Mouse (Mus musculus) ovary, postnatal 36 days (tissue): Measurements from ENCODE around the gene Olfr126.

Source experiments
- DNase-seq: peaks from one replicate; pipeline ENCODE4 v3.0.0; 2022; ENCODE audit warnings: low spot score, mixed read lengths

Olfr126 gene

DNA sequence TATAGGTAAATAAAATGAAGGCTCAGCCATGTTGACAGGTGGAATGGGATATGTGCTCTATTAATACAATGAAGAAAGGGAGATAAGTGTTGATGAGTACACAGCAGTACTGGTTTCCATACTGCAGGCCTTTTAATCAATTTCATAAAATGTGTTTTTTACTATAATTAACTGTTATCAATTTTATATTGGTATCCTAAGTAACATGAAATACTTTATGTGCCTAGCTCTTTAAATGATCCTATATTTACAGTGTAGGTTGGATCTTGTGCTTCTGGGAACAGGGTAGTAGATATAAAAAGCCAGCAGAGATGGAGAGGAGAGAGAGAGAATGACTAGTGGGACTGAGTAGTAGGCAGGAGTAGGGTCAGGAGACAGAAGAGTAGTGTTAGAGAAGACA is at the start of gene Olfr126:
Gene Olfr126, plus strand, starts transcription at position 301 of the 400 bp plus-strand sequence.
- no peak for DNase-seq

DNA sequence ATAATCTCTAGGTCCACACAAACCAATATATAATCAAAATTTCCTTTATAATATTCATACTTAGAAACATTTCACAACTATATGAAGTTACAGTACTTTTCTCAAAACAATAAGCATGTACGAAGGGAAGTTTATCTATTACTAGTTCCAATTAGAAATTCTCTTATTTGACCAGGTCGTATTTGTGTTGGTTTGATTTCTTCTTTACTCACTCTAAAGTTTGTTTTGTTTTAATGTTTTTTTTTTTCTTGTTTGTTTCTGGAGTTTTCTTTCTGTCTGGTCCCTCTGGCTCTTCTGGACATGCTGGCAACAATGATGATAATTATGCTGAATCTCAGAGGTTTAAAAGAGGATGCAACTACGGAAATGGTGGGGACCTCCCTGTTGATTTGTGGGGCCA is 47.7 kb upstream of the Olfr126 start, which contains the start of gene Olfr124:
Gene Olfr124, plus strand, starts transcription at position 301 of the 400 bp plus-strand sequence.
- DNase-seq = no peak

DNA sequence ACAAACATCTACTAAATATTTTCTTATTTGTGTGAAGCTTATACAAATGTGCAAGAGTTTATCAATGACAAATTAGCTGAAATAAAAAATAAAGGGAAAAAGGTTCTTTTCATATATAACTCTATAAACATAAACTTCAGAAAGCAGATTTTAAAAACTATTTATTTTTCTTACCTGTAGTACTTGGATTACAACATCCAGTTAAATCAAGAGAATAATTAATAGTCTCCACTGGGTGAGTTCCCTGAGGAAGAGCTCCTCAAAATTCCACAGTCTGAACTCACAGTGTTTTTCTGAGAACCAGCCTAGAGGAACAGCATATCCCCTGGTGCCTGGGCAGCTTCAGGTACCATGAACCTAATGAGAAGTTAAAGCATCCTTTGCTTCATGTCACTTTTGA is 14.6 kb upstream of the Olfr126 start, which contains the start of gene Olfr125:
Gene Olfr125, plus strand, starts transcription at position 301 of the 400 bp plus-strand sequence.
- DNase-seq = no peak

DNA sequence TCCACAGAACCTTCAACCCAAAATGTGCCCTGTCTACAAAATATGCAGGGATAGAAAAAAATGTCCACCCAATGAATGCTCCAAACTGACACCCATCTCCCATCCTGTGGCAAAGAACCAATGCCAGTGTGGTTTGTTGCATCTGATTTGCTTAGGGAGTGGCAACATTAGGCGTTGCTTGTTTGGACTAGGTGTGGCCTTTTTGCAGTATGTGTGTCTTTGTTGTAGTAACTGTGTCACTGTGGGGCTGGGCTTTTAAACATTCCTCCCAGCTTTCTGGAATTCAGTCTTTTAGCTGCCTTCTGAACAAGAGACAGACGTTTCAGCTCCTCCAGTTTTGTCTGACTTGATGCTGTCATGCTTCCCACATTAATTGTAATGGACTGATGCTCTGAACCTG is 16.6 kb downstream of the Olfr126 start:
- no peak for DNase-seq

DNA sequence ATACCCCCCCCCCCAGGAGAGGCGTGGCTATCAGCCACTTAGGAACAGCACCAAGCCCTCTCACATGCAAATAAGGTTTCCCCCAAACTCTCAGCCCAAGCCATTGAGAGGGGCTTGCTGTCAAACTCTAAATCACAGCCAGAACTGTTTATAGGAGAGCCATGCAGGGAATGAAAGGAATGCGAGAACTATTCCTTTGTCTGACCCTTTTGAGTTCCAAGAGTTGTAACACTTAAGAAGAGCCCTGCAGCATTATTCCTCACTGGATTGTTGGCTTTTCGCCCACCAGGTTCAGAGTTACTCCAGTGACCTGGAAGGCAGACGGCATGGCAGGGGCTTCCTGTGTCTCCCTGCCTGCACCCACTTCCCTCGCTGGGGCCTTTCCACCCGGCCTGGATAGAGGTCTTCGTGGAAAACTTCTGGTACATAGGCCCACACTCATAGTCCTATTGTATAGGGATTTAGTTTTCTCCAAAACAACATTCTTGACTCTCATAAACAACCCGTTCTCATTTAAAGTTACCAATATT is 22.5 kb downstream of the Olfr126 start:
- no peak for DNase-seq

DNA sequence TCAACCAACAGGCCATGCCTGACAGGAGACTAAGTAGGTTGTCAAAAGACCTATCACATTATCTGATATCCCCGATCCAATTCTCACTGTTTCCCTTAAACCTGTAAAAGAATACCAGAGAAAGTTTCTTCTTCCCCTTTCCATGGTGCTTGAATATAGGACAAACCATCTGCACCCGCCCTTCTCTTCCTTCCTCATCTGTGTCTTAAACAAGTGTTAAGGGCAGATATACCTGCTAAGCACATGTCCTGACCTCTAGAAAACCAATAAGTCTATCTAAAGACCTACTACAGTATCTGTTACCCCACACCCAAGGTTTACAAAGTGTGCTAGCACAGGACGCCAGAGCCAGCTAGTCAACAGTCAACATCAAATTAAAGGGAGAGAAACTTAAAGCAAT is 26.5 kb downstream of the Olfr126 start:
- DNase-seq = no peak

DNA sequence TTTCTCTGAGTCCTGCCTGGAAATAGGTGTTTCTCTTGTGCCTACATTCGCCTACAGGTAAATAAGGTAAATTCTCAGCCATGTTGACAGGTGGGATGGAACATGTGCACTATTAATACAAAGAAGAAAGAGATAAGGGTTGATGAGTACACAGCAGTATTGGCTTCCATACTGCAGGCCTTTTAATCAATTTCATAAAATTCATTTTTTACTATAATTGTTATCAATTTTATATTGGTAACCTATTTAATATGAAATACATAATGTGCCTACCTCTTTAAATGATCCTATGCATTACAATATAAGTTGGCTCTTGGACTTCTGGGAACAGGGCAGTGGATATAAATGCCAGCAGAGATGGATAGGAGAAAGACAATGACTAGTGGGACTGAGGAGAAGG is 52.9 kb downstream of the Olfr126 start, which contains the start of gene Olfr127:
Gene Olfr127, plus strand, starts transcription at position 301 of the 400 bp plus-strand sequence.
- no peak for DNase-seq
